Mouse (Mus musculus): ENCODE data around the gene Mlec. TPM values are rescaled to one million over a fixed set of nuclear protein-coding genes. Genes with fewer than 3 reads are reported as not detected.
A peak's percentile ranks its signal among the peaks of the same experiment; 100 is the strongest.
"Not testable (repeated sequence)": the region's sequence is repeated elsewhere in the genome, so short reads cannot be mapped to it uniquely, and the experiment has no call there.

Gene Mlec
- polyA plus RNA-seq, 1 experiment from 2014 or later = 68.5 TPM

DNA sequence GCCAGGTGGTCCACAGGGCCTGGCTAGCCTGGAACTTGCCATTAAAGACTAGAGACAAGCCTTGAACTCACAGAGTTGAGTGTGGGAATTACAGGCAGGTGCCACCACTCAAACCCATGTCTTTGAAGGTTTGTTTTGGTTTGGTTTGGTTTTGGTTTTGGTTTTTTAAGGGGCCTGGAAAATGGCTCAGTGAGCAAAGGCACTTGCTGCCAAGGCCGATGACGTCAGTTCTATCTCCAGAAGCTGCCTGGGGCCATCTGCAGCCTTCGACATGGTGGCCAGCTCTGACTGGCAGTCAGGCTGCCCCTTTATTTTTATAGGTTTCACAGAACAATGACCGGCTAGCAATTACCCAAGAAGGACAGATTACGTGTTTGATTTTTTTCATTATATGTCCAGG, 37.0 kb downstream of the Mlec start:
- WGBS = 85% methylated on average over 5 of the region's 5 CpGs
- Histone ChIP-seq H3K27ac (ENCODE audit: low read length) (no peak overlapping the region), H3K36me3 (ENCODE audit: control insufficient read depth, insufficient read depth, low read length) (peaks cover 11% of the 10 kb centered on the region; the same call in 1 of the 2 replicates), H3K9ac (ENCODE audit: low read depth, low read length) (no peak overlapping the region), H3K4me1 (ENCODE audit: control insufficient read depth, insufficient read depth, low read length) (peaks cover 18% of the 10 kb centered on the region), H3K4me3 (ENCODE audit: low read length) (no peak overlapping the region), H3K27me3 (replicated peaks; ENCODE audit: control insufficient read depth, insufficient read depth, low read length) (no peaks in the 10 kb centered on the region), H3K9me3 (ENCODE audit: control insufficient read depth, low read length) (no peaks in the 10 kb centered on the region), H3K4me2 (ENCODE audit: low read depth, low read length) (no peak overlapping the region)
- no peak for ATAC-seq

DNA sequence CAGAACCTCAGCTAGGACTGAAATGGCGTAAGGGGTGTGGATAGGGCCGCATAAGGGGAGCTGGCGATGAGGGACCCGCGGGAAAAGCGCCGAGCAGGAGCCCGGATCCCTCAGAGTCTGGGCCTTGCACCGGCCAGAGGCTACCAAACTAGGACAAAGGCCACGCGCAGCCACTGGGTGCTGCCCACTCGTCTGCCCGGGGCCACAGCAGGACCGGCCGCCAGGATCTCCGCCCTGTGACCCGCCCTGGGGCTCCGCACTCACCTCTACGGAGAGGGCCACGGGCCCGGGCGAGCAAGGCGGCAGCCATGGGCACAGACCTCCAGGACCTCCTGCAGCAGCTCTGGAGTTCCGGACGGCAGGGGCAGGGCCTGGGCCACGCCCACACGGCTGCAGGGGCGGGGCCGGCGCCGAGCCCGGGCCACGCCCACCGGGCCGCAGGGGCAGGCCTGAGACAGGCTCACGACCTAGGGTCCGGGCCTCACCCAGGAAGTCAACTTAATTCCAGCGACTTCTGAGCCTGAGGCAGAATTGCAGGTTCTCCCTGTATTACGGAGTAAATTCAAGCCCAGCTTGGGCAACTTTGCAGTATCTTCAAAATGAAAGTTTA, 38.9 kb downstream of the Mlec start, which contains the start of gene Acads:
Acads (minus strand) TSS at position 386 of the 610 bp plus-strand sequence.
- Histone ChIP-seq H3K9me3 (ENCODE audit: control insufficient read depth, low read length) (no peaks in the 10 kb centered on the region), H3K27ac (ENCODE audit: low read length) (peak within 1 kb of the TSS; percentile 88), H3K27me3 (replicated peaks; ENCODE audit: control insufficient read depth, insufficient read depth, low read length) (no peaks in the 10 kb centered on the region), H3K4me2 (ENCODE audit: low read depth, low read length) (peak within 1 kb of the TSS; percentile 74), H3K9ac (ENCODE audit: low read depth, low read length) (peak within 1 kb of the TSS; percentile 96), H3K4me1 (ENCODE audit: control insufficient read depth, insufficient read depth, low read length) (peaks cover 9% of the 10 kb centered on the region; the same call in 1 of the 2 replicates), H3K36me3 (ENCODE audit: control insufficient read depth, insufficient read depth, low read length) (peaks cover 9% of the 10 kb centered on the region; the same call in 1 of the 2 replicates), H3K4me3 (ENCODE audit: low read length) (peak within 1 kb of the TSS; percentile 97)
- WGBS = under 1% methylated on average over 39 of the region's 39 CpGs
- ATAC-seq = peak; percentile 96

DNA sequence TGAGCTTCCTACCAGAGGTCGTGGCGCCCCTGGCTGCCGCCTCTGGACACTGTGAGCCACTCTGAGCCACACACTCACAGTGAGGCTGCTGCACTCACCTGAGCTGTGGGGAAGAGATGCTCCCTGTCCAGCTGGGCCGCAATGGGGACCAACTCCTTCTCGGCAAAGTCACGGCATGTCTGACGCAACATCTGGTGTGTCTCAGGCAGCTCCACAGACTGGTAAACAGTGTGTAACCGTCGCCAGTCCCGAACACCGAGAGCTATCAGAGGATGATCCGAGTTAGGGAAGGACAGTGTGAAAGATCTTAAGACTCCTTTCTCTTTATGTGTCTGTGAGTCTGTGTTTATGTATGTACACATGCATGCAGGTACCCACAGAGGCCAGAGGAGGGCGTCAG, 40.5 kb downstream of the Mlec start:
- Histone ChIP-seq H3K4me1 (ENCODE audit: control insufficient read depth, insufficient read depth, low read length) (peaks cover 9% of the 10 kb centered on the region; the same call in 1 of the 2 replicates), H3K27me3 (replicated peaks; ENCODE audit: control insufficient read depth, insufficient read depth, low read length) (no peaks in the 10 kb centered on the region), H3K36me3 (ENCODE audit: control insufficient read depth, insufficient read depth, low read length) (peaks cover 12% of the 10 kb centered on the region), H3K4me2 (ENCODE audit: low read depth, low read length) (no peak overlapping the region), H3K9ac (ENCODE audit: low read depth, low read length) (no peak overlapping the region), H3K27ac (ENCODE audit: low read length) (no peak overlapping the region), H3K4me3 (ENCODE audit: low read length) (no peak overlapping the region), H3K9me3 (ENCODE audit: control insufficient read depth, low read length) (no peaks in the 10 kb centered on the region)
- ATAC-seq = no peak
- WGBS = 82% methylated on average over 13 of the region's 13 CpGs

DNA sequence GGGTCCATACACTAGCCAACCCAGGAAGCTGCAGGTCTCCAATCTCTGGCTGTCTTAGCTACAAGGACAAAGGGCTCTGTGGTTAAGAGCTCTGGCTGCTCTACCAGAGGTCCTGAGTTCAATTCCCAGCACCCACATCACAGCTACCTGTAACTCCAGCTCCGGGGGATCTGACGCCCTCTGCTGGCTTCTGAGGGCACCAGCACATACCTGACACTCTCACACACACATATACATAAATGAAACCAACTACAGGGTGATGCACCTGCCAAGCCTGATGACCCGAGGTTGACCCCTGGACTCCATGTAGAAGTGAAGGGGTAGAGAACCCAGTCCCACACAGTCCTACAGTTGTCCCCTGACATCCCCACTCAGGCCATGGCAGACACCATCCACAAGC, 41.6 kb downstream of the Mlec start:
- Histone ChIP-seq H3K27ac (ENCODE audit: low read length) (no peak overlapping the region), H3K36me3 (ENCODE audit: control insufficient read depth, insufficient read depth, low read length) (peaks cover 17% of the 10 kb centered on the region), H3K9me3 (ENCODE audit: control insufficient read depth, low read length) (no peaks in the 10 kb centered on the region), H3K27me3 (replicated peaks; ENCODE audit: control insufficient read depth, insufficient read depth, low read length) (no peaks in the 10 kb centered on the region), H3K4me2 (ENCODE audit: low read depth, low read length) (no peak overlapping the region), H3K4me3 (ENCODE audit: low read length) (no peak overlapping the region), H3K4me1 (ENCODE audit: control insufficient read depth, insufficient read depth, low read length) (peaks cover 9% of the 10 kb centered on the region; the same call in 1 of the 2 replicates), H3K9ac (ENCODE audit: low read depth, low read length) (no peak overlapping the region)
- no peak for ATAC-seq
- WGBS = 88% methylated on average over 3 of the region's 3 CpGs

DNA sequence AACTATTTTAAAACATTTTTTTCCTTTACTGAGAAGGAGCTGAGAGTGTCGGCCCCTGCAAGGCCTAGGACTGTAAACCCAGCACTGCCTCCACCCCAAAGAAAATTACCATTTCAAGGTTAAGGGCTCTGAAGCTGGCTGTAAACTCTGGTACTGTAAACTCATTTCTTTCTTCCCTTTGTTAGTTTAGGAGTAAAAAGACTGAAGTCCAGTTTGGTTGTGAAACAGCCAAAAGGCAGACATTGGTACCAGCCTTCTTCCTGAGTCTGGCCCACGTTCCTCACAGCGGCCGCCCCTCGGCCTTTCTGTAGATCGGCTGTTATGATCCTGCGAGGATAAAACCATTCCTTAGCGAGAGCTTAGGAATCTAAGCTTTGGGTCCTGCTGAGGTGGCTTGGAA, 43.5 kb downstream of the Mlec start:
- Histone ChIP-seq H3K9me3 (ENCODE audit: control insufficient read depth, low read length) (no peaks in the 10 kb centered on the region), H3K27me3 (replicated peaks; ENCODE audit: control insufficient read depth, insufficient read depth, low read length) (no peaks in the 10 kb centered on the region), H3K4me1 (ENCODE audit: control insufficient read depth, insufficient read depth, low read length) (peaks cover 7% of the 10 kb centered on the region; the same call in 1 of the 2 replicates), H3K27ac (ENCODE audit: low read length) (peak overlapping the region; percentile 67), H3K36me3 (ENCODE audit: control insufficient read depth, insufficient read depth, low read length) (peaks cover 21% of the 10 kb centered on the region), H3K9ac (ENCODE audit: low read depth, low read length) (no peak overlapping the region), H3K4me2 (ENCODE audit: low read depth, low read length) (no peak overlapping the region), H3K4me3 (ENCODE audit: low read length) (no peak overlapping the region)
- WGBS = 68% methylated on average over 8 of the region's 8 CpGs
- ATAC-seq = peak; percentile 51

DNA sequence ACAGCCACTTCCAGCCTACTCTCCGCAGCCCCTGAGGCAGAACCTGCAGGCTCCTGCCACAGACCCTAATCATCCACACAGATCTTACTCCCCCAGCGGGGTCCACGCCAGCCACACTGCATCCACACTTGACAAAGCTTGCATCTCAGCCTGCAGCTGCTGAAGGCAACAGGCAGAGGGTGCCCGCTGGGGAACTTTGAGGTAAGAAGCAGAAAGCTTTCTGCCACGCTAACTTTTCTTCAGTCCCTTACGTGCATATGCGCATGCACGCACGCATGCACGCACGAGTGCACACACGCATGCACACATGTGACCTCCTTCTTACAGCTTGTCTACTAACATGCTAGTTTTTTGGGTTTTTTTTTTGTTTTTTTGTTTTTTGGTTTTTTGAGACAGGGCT, 44.7 kb downstream of the Mlec start:
- ATAC-seq = no peak
- Histone ChIP-seq H3K27me3 (replicated peaks; ENCODE audit: control insufficient read depth, insufficient read depth, low read length) (no peaks in the 10 kb centered on the region), H3K9me3 (ENCODE audit: control insufficient read depth, low read length) (no peaks in the 10 kb centered on the region), H3K9ac (ENCODE audit: low read depth, low read length) (no peak overlapping the region), H3K27ac (ENCODE audit: low read length) (no peak overlapping the region), H3K4me2 (ENCODE audit: low read depth, low read length) (no peak overlapping the region), H3K36me3 (ENCODE audit: control insufficient read depth, insufficient read depth, low read length) (peaks cover 21% of the 10 kb centered on the region), H3K4me3 (ENCODE audit: low read length) (no peak overlapping the region), H3K4me1 (ENCODE audit: control insufficient read depth, insufficient read depth, low read length) (peaks cover 6% of the 10 kb centered on the region; the same call in 1 of the 2 replicates)
- 96% methylated on average over 12 of the region's 12 CpGs for WGBS

DNA sequence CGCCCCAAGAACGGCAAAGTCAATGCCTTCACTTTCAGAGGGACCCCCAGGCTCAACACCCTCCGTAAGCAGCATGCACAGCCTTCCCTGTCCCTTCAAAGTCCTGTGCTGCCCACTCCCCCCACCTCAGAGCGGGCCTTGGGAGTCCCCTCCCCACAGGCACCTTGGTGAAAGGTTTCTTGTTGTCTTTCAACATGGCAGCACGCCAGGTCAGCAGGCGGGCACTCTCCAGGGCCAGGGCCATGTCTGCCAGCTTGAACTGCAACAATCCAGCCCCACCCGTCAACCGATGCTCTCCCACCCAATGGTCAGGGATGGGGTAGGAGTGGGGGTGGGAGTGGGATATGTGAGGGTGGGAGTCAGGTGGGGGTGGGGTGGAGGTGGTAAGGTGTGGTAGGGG, 46.8 kb downstream of the Mlec start:
- H3K27ac ChIP-seq (ENCODE audit: low read length) = no peak overlapping the region
- no peaks in the 10 kb centered on the region for H3K27me3 ChIP-seq (replicated peaks; ENCODE audit: control insufficient read depth, insufficient read depth, low read length)
- no peak overlapping the region for H3K4me3 ChIP-seq (ENCODE audit: low read length)
- H3K9me3 ChIP-seq (ENCODE audit: control insufficient read depth, low read length) = no peaks in the 10 kb centered on the region
- H3K9ac ChIP-seq (ENCODE audit: low read depth, low read length) = no peak overlapping the region
- H3K36me3 ChIP-seq (ENCODE audit: control insufficient read depth, insufficient read depth, low read length) = peaks cover 13% of the 10 kb centered on the region; the same call in 1 of the 2 replicates
- no peak for ATAC-seq
- WGBS = 91% methylated on average over 8 of the region's 8 CpGs
- H3K4me1 ChIP-seq (ENCODE audit: control insufficient read depth, insufficient read depth, low read length) = no peaks in the 10 kb centered on the region
- no peak overlapping the region for H3K4me2 ChIP-seq (ENCODE audit: low read depth, low read length)

DNA sequence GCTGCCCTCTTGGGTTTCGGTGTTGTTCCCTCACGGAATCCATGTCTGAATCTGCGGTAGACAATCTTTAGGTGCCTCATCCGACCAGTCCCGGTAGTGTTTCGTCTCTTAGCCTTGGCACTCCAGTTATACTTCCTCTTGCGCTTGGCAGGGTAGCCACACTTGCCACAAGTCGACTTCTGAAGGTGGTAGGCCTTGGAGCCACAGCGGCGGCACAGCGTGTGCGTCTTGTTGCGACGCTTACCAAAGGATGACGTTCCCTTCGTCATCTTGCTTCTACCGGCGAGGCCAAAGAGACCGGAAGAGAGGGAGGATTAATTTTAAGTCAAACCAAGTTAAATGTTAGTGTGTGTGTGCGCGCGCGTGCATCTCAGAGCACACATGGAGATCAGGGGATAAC, 54.7 kb downstream of the Mlec start:
- H3K27me3 ChIP-seq (replicated peaks; ENCODE audit: control insufficient read depth, insufficient read depth, low read length); H3K4me3 ChIP-seq (ENCODE audit: low read length); ATAC-seq; H3K4me1 ChIP-seq (ENCODE audit: control insufficient read depth, insufficient read depth, low read length); H3K4me2 ChIP-seq (ENCODE audit: low read depth, low read length); H3K27ac ChIP-seq (ENCODE audit: low read length); H3K36me3 ChIP-seq (ENCODE audit: control insufficient read depth, insufficient read depth, low read length); H3K9ac ChIP-seq (ENCODE audit: low read depth, low read length); H3K9me3 ChIP-seq (ENCODE audit: control insufficient read depth, low read length): not testable (repeated sequence)
- 96% methylated on average over 23 of the region's 23 CpGs for WGBS

DNA sequence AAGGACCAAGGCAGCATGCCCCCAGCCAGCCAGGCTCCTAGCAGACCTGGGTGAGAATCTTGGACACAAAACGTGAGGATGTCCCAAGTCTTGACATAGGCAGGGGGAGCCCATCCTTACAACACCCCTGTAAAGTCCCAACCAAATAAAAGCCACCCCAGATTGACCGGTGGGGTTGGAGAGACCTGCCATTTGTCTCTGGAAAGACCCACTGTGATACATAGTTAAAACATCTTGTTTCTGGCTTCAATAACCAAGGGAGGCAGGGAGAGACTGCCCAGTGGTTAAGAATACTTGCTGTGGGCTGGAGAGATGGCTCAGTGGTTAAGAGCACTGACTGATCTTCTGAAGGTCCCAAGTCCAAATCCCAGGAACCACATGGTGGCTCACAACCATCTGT, 55.7 kb downstream of the Mlec start:
- no peak overlapping the region for H3K4me2 ChIP-seq (ENCODE audit: low read depth, low read length)
- no peak for ATAC-seq
- no peak overlapping the region for H3K27ac ChIP-seq (ENCODE audit: low read length)
- WGBS = 79% methylated on average over 2 of the region's 2 CpGs
- H3K4me3 ChIP-seq (ENCODE audit: low read length) = no peak overlapping the region
- no peaks in the 10 kb centered on the region for H3K27me3 ChIP-seq (replicated peaks; ENCODE audit: control insufficient read depth, insufficient read depth, low read length)
- H3K36me3 ChIP-seq (ENCODE audit: control insufficient read depth, insufficient read depth, low read length) = peaks cover 11% of the 10 kb centered on the region; the same call in 1 of the 2 replicates
- no peak overlapping the region for H3K9ac ChIP-seq (ENCODE audit: low read depth, low read length)
- H3K4me1 ChIP-seq (ENCODE audit: control insufficient read depth, insufficient read depth, low read length) = no peaks in the 10 kb centered on the region
- H3K9me3 ChIP-seq (ENCODE audit: control insufficient read depth, low read length) = no peaks in the 10 kb centered on the region

DNA sequence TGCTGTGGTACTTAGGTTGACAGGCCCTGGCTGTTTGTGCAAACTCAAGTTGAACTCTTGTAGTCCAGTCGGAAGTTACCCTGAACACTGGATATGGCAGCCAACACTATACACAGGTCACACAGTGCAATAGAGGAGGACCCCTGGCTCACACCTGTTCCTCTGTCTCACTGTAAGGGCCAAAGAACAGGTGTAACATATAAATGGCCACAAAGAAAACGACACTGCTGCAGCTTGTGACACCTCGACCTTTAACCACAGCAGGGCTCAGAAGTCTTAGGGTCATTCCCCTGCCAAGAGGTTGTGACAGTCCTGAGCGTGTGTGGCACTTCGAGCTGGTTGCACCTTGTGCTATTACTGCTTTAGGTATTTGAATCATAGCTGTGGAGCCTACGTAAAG, 57.5 kb downstream of the Mlec start:
- Histone ChIP-seq H3K4me1 (ENCODE audit: control insufficient read depth, insufficient read depth, low read length) (no peaks in the 10 kb centered on the region), H3K4me3 (ENCODE audit: low read length) (no peak overlapping the region), H3K27me3 (replicated peaks; ENCODE audit: control insufficient read depth, insufficient read depth, low read length) (no peaks in the 10 kb centered on the region), H3K36me3 (ENCODE audit: control insufficient read depth, insufficient read depth, low read length) (peaks cover 22% of the 10 kb centered on the region), H3K9ac (ENCODE audit: low read depth, low read length) (no peak overlapping the region), H3K27ac (ENCODE audit: low read length) (no peak overlapping the region; the same call in 1 of the 2 replicates), H3K4me2 (ENCODE audit: low read depth, low read length) (no peak overlapping the region), H3K9me3 (ENCODE audit: control insufficient read depth, low read length) (no peaks in the 10 kb centered on the region)
- 78% methylated on average over 6 of the region's 6 CpGs for WGBS
- peak; percentile 22; the same call in 1 of the 2 replicates for ATAC-seq
